Mouse (Mus musculus): Measurements from ENCODE around the gene Higd2a. TPM values are rescaled to one million over a fixed set of nuclear protein-coding genes. Genes with fewer than 3 reads are reported as not detected.

Higd2a gene
- polyA plus RNA-seq, 1 experiment from 2014 or later, result 224 TPM

- Histone ChIP-seq H3K27me3 (no peaks in the 10 kb centered on the region), H3K27ac (peak overlapping the region; percentile 44; the same call in 1 of the 2 replicates), H3K4me1 (replicated peaks) (peaks cover 28% of the 10 kb centered on the region), H3K36me3 (peaks cover 31% of the 10 kb centered on the region), H3K9me3 (no peaks in the 10 kb centered on the region), H3K9ac (replicated peaks) (peak overlapping the region; percentile 56), H3K4me2 (replicated peaks) (peak overlapping the region; percentile 81), H3K4me3 (replicated peaks) (peak overlapping the region; percentile 90)
- ATAC-seq, result peak; percentile 59
- under 1% methylated on average over 24 of the region's 24 CpGs for WGBS
Observed at GRCm38 (mm10) chr13:54589414-54589995, 502 bp upstream of the Higd2a start.

GRCm38 (mm10) chr13:54591776-54592356 is 1.9 kb downstream of the Higd2a start:
- 94% methylated on average over 8 of the region's 8 CpGs for WGBS
- Histone ChIP-seq H3K36me3 (peaks cover 28% of the 10 kb centered on the region), H3K27ac (no peak overlapping the region), H3K4me2 (replicated peaks) (peak overlapping the region; percentile 81), H3K4me3 (replicated peaks) (peak overlapping the region; percentile 90; the same call in 1 of the 2 replicates), H3K4me1 (replicated peaks) (peaks cover 28% of the 10 kb centered on the region), H3K9me3 (no peaks in the 10 kb centered on the region), H3K9ac (replicated peaks) (no peak overlapping the region), H3K27me3 (no peaks in the 10 kb centered on the region)
- no peak for ATAC-seq

- no peak overlapping the region for H3K9ac ChIP-seq (replicated peaks)
- no peaks in the 10 kb centered on the region for H3K9me3 ChIP-seq
- no peak overlapping the region for H3K4me2 ChIP-seq (replicated peaks)
- no peak overlapping the region for H3K27ac ChIP-seq
- no peaks in the 10 kb centered on the region for H3K27me3 ChIP-seq
- peaks cover 36% of the 10 kb centered on the region for H3K36me3 ChIP-seq
- H3K4me1 ChIP-seq (replicated peaks), result peaks cover 27% of the 10 kb centered on the region
- ATAC-seq, result no peak
- H3K4me3 ChIP-seq (replicated peaks), result no peak overlapping the region
- WGBS, result 88% methylated on average over 11 of the region's 11 CpGs
Observed at GRCm38 (mm10) chr13:54593617-54594016, 3.6 kb downstream of the Higd2a start.

GRCm38 (mm10) chr13:54596107-54596690 is 6.2 kb downstream of the Higd2a start:
- H3K9ac ChIP-seq (replicated peaks), result no peak overlapping the region
- no peak for ATAC-seq
- no peak overlapping the region for H3K4me2 ChIP-seq (replicated peaks)
- H3K4me3 ChIP-seq (replicated peaks), result no peak overlapping the region
- 88% methylated on average over 8 of the region's 8 CpGs for WGBS
- H3K36me3 ChIP-seq, result peaks cover 48% of the 10 kb centered on the region
- H3K27ac ChIP-seq, result no peak overlapping the region
- H3K4me1 ChIP-seq (replicated peaks), result peaks cover 11% of the 10 kb centered on the region
- H3K9me3 ChIP-seq, result no peaks in the 10 kb centered on the region
- no peaks in the 10 kb centered on the region for H3K27me3 ChIP-seq

- WGBS, result 78% methylated on average over 5 of the region's 5 CpGs
- no peak overlapping the region for H3K4me2 ChIP-seq (replicated peaks)
- no peak overlapping the region for H3K9ac ChIP-seq (replicated peaks)
- H3K36me3 ChIP-seq, result peaks cover 48% of the 10 kb centered on the region
- peaks cover 4% of the 10 kb centered on the region; the same call in 1 of the 2 replicates for H3K4me1 ChIP-seq (replicated peaks)
- no peaks in the 10 kb centered on the region for H3K9me3 ChIP-seq
- ATAC-seq, result no peak
- H3K4me3 ChIP-seq (replicated peaks), result no peak overlapping the region
- H3K27me3 ChIP-seq, result 0 out of 2 replicates have a peak, but pooled peaks cover 3% of the 10 kb centered on the region
- H3K27ac ChIP-seq, result no peak overlapping the region
Observed at GRCm38 (mm10) chr13:54596870-54597269, 6.9 kb downstream of the Higd2a start.

GRCm38 (mm10) chr13:54598622-54599143 is 8.7 kb downstream of the Higd2a start:
- no peaks in the 10 kb centered on the region for H3K9me3 ChIP-seq
- H3K4me1 ChIP-seq (replicated peaks), result peaks cover 9% of the 10 kb centered on the region
- H3K9ac ChIP-seq (replicated peaks), result no peak overlapping the region
- H3K27me3 ChIP-seq, result 0 out of 2 replicates have a peak, but pooled peaks cover 7% of the 10 kb centered on the region
- ATAC-seq, result no peak
- no peak overlapping the region for H3K27ac ChIP-seq
- no peak overlapping the region for H3K4me2 ChIP-seq (replicated peaks)
- no peak overlapping the region for H3K4me3 ChIP-seq (replicated peaks)
- H3K36me3 ChIP-seq, result peaks cover 48% of the 10 kb centered on the region
- 89% methylated on average over 12 of the region's 12 CpGs for WGBS

- Histone ChIP-seq H3K27me3 (peaks cover 34% of the 10 kb centered on the region), H3K4me1 (replicated peaks) (peaks cover 11% of the 10 kb centered on the region), H3K9me3 (no peaks in the 10 kb centered on the region), H3K4me3 (replicated peaks) (no peak overlapping the region), H3K4me2 (replicated peaks) (no peak overlapping the region), H3K27ac (no peak overlapping the region), H3K36me3 (peaks cover 33% of the 10 kb centered on the region), H3K9ac (replicated peaks) (no peak overlapping the region)
- 70% methylated on average over 3 of the region's 3 CpGs for WGBS
- no peak for ATAC-seq
Observed at GRCm38 (mm10) chr13:54602639-54603111, 12.7 kb downstream of the Higd2a start.

GRCm38 (mm10) chr13:54603501-54603900 is 13.5 kb downstream of the Higd2a start:
- Histone ChIP-seq H3K4me2 (replicated peaks) (no peak overlapping the region), H3K27ac (no peak overlapping the region)

GRCm38 (mm10) chr13:54604221-54604620 is 14.2 kb downstream of the Higd2a start:
- Histone ChIP-seq H3K27ac (no peak overlapping the region), H3K9ac (replicated peaks) (no peak overlapping the region), H3K4me3 (replicated peaks) (no peak overlapping the region), H3K4me2 (replicated peaks) (no peak overlapping the region), H3K4me1 (replicated peaks) (peaks cover 24% of the 10 kb centered on the region), H3K27me3 (peaks cover 34% of the 10 kb centered on the region), H3K36me3 (peaks cover 17% of the 10 kb centered on the region; the same call in 1 of the 2 replicates), H3K9me3 (no peaks in the 10 kb centered on the region)
- 24% methylated on average over 4 of the region's 4 CpGs for WGBS
- no peak for ATAC-seq

More at GRCm38 (mm10) chr13:54603501-54603900, 13.5 kb downstream of the Higd2a start:
- no peak for ATAC-seq
- Histone ChIP-seq H3K27me3 (peaks cover 34% of the 10 kb centered on the region), H3K4me3 (replicated peaks) (no peak overlapping the region), H3K9me3 (no peaks in the 10 kb centered on the region), H3K4me1 (replicated peaks) (peaks cover 17% of the 10 kb centered on the region), H3K9ac (replicated peaks) (0 out of 2 replicates have a peak overlapping the region, but pooled peaks have one; percentile 23), H3K36me3 (peaks cover 25% of the 10 kb centered on the region)

GRCm38 (mm10) chr13:54605426-54605825 is 15.4 kb downstream of the Higd2a start:
- H3K36me3 ChIP-seq, result peaks cover 12% of the 10 kb centered on the region; the same call in 1 of the 2 replicates
- WGBS, result 82% methylated on average over 5 of the region's 5 CpGs

GRCm38 (mm10) chr13:54607204-54607603 is 17.2 kb downstream of the Higd2a start:
- no peak for ATAC-seq
- Histone ChIP-seq H3K27ac (no peak overlapping the region), H3K4me3 (replicated peaks) (no peak overlapping the region), H3K4me2 (replicated peaks) (no peak overlapping the region), H3K9me3 (no peaks in the 10 kb centered on the region), H3K9ac (replicated peaks) (no peak overlapping the region), H3K27me3 (peaks cover 31% of the 10 kb centered on the region), H3K36me3 (peaks cover 12% of the 10 kb centered on the region; the same call in 1 of the 2 replicates), H3K4me1 (replicated peaks) (peaks cover 43% of the 10 kb centered on the region)
- WGBS, result 76% methylated on average over 5 of the region's 5 CpGs

More at GRCm38 (mm10) chr13:54605426-54605825, 15.4 kb downstream of the Higd2a start:
- no peak overlapping the region for H3K4me2 ChIP-seq (replicated peaks)
- no peak overlapping the region for H3K9ac ChIP-seq (replicated peaks)
- H3K27ac ChIP-seq, result no peak overlapping the region
- H3K9me3 ChIP-seq, result no peaks in the 10 kb centered on the region
- peaks cover 34% of the 10 kb centered on the region for H3K27me3 ChIP-seq
- H3K4me1 ChIP-seq (replicated peaks), result peaks cover 31% of the 10 kb centered on the region
- H3K4me3 ChIP-seq (replicated peaks), result no peak overlapping the region
- no peak for ATAC-seq

GRCm38 (mm10) chr13:54608002-54608401 is 18.0 kb downstream of the Higd2a start:
- peaks cover 12% of the 10 kb centered on the region; the same call in 1 of the 2 replicates for H3K36me3 ChIP-seq
- peak overlapping the region; percentile 56 for H3K9ac ChIP-seq (replicated peaks)
- 80% methylated on average over 3 of the region's 3 CpGs for WGBS
- ATAC-seq, result no peak
- H3K27me3 ChIP-seq, result peaks cover 28% of the 10 kb centered on the region
- peaks cover 40% of the 10 kb centered on the region for H3K4me1 ChIP-seq (replicated peaks)
- H3K4me3 ChIP-seq (replicated peaks), result no peak overlapping the region
- H3K9me3 ChIP-seq, result no peaks in the 10 kb centered on the region
- H3K4me2 ChIP-seq (replicated peaks), result peak overlapping the region; percentile 86; the same call in 1 of the 2 replicates
- H3K27ac ChIP-seq, result no peak overlapping the region

Measured in midbrain, embryonic 13.5 days (tissue).